ENCODE assay signal across 8 mouse cellular contexts in genomic region chr10:79983670-79984069, GRCm38 (mm10). TPM values are rescaled to one million over a fixed set of nuclear protein-coding genes. Genes with fewer than 3 reads are reported as not detected.
DNase-seq lines count a peak whose midpoint lies in the region; ATAC-seq and TF ChIP-seq lines count a peak whose summit lies in the region.

No protein-coding gene starts in this region.

- TF ChIP-seq POLR2A in embryonic fibroblast, embryonic 13.5 days (IDR thresholded peaks at IDR 0.05; ENCODE audit: low read depth, low read length), result no peak
- no peak; the same call in 1 of the 2 replicates for TF ChIP-seq POLR2A in testis, adult 2 months (IDR thresholded peaks at IDR 0.05; ENCODE audit: control insufficient read depth, low read depth, low read length)

- 2% methylated on average over 20 of the region's 21 CpGs for WGBS in heart, embryonic 14.5 days
- under 1% methylated on average over 17 of the region's 21 CpGs for WGBS in liver, embryonic 16.5 days (ENCODE audit: insufficient replicate concordance)
- WGBS in neural tube, embryonic 12.5 days, result 1% methylated on average over 21 of the region's 21 CpGs

- peak overlapping the region; percentile 28 for H3K27ac ChIP-seq in embryonic fibroblast, embryonic 13.5 days (ENCODE audit: insufficient read depth, low read length)
- peak overlapping the region; percentile 70 to 97 for H3K27ac ChIP-seq in heart, embryonic 14.5 days (replicated peaks in 1 of 2; ENCODE audit: control insufficient read depth in 1 of 2, insufficient read depth in 1 of 2, low read depth in 2 of 2, low read length in 2 of 2)
- peak overlapping the region; percentile 99 for H3K27ac ChIP-seq in liver, embryonic 16.5 days (ENCODE audit: low read length)
- peak overlapping the region; percentile 72 for H3K27ac ChIP-seq in neural tube, embryonic 12.5 days
- H3K27ac ChIP-seq in testis, adult 2 months (ENCODE audit: control insufficient read depth, insufficient read depth, low read depth, low read length), result peak overlapping the region; percentile 70

- ATAC-seq in heart, embryonic 14.5 days (ENCODE audit: insufficient number of reproducible peaks, insufficient read depth, low FRiP score, low read depth), result no peak
- ATAC-seq in liver, embryonic 16.5 days (ENCODE audit: low read depth), result no peak
- ATAC-seq in neural tube, embryonic 12.5 days (ENCODE audit: low FRiP score, low read depth), result peak; percentile 3; the same call in 1 of the 2 replicates

- H3K4me2 ChIP-seq in heart, embryonic 14.5 days (ENCODE audit: low read length), result peak overlapping the region; percentile 95
- peak overlapping the region; percentile 96 for H3K4me2 ChIP-seq in liver, embryonic 16.5 days (ENCODE audit: low read depth, low read length)
- peak overlapping the region; percentile 92 for H3K4me2 ChIP-seq in neural tube, embryonic 12.5 days (replicated peaks)

- peak overlapping the region; percentile 90 for H3K4me3 ChIP-seq in embryonic fibroblast, embryonic 13.5 days (ENCODE audit: insufficient read depth, low read length)
- H3K4me3 ChIP-seq in heart, embryonic 14.5 days (ENCODE audit: control insufficient read depth in 1 of 2, insufficient read depth in 1 of 2, low read depth in 1 of 2, low read length in 2 of 2), result peak overlapping the region; percentile 80 to 81
- H3K4me3 ChIP-seq in liver, embryonic 16.5 days (ENCODE audit: low read depth, low read length), result peak overlapping the region; percentile 87
- peak overlapping the region; percentile 80 for H3K4me3 ChIP-seq in neural tube, embryonic 12.5 days
- H3K4me3 ChIP-seq in testis, adult 2 months (ENCODE audit: control insufficient read depth, low read depth, low read length), result peak overlapping the region; percentile 90

- H3K36me3 ChIP-seq in heart, embryonic 14.5 days (ENCODE audit: control insufficient read depth, insufficient read depth, low read length), result peaks cover 16% of the 10 kb centered on the region
- peaks cover 6% of the 10 kb centered on the region for H3K36me3 ChIP-seq in liver, embryonic 16.5 days (ENCODE audit: control insufficient read depth, insufficient read depth)
- peaks cover 19% of the 10 kb centered on the region for H3K36me3 ChIP-seq in neural tube, embryonic 12.5 days
- H3K36me3 ChIP-seq in testis, adult 2 months (ENCODE audit: control insufficient read depth, insufficient read depth, low read length), result no peaks in the 10 kb centered on the region; the same call in 1 of the 2 replicates

- DNase-seq in 416B (ENCODE audit: low read depth), result peak; percentile 80
- DNase-seq in adrenal gland, postnatal 25 days, result peak; percentile 70
- peak; percentile 87 to 92 for DNase-seq in kidney, postnatal 25 days

- peak overlapping the region; percentile 97 for H3K9ac ChIP-seq in heart, embryonic 14.5 days (ENCODE audit: low read length)
- peak overlapping the region; percentile 92 for H3K9ac ChIP-seq in liver, embryonic 16.5 days (ENCODE audit: low read depth, low read length)
- peak overlapping the region; percentile 83 for H3K9ac ChIP-seq in neural tube, embryonic 12.5 days

- peaks cover 2% of the 10 kb centered on the region; the same call in 1 of the 2 replicates for H3K4me1 ChIP-seq in embryonic fibroblast, embryonic 13.5 days (ENCODE audit: control insufficient read depth, insufficient read depth, low read length)
- peaks cover 31 to 52% of the 10 kb centered on the region in 2 experiments for H3K4me1 ChIP-seq in heart, embryonic 14.5 days (ENCODE audit: control insufficient read depth in 2 of 2, insufficient read depth in 2 of 2, low read length in 2 of 2)
- peaks cover 45% of the 10 kb centered on the region for H3K4me1 ChIP-seq in liver, embryonic 16.5 days (ENCODE audit: control insufficient read depth, low read depth, low read length)
- H3K4me1 ChIP-seq in neural tube, embryonic 12.5 days, result peaks cover 41% of the 10 kb centered on the region
- peaks cover 31% of the 10 kb centered on the region for H3K4me1 ChIP-seq in testis, adult 2 months (ENCODE audit: control insufficient read depth, insufficient read depth, low read length)

- TF ChIP-seq CTCF in embryonic fibroblast, embryonic 13.5 days (IDR thresholded peaks at IDR 0.05; ENCODE audit: borderline replicate concordance, insufficient read depth, low read length), result no peak
- no peak for TF ChIP-seq CTCF in testis, adult 2 months (IDR thresholded peaks at IDR 0.05; ENCODE audit: control insufficient read depth, insufficient read depth, insufficient replicate concordance, low read depth, low read length)

- no peaks in the 10 kb centered on the region for H3K9me3 ChIP-seq in heart, embryonic 14.5 days (ENCODE audit: control insufficient read depth, low read length)
- H3K9me3 ChIP-seq in liver, embryonic 16.5 days (replicated peaks; ENCODE audit: control insufficient read depth, low read length), result peaks cover under 1% of the 10 kb centered on the region; the same call in 1 of the 2 replicates
- H3K9me3 ChIP-seq in neural tube, embryonic 12.5 days, result no peaks in the 10 kb centered on the region

- no peaks in the 10 kb centered on the region for H3K27me3 ChIP-seq in heart, embryonic 14.5 days (ENCODE audit: control insufficient read depth, insufficient read depth, low read length)
- peaks cover 13% of the 10 kb centered on the region for H3K27me3 ChIP-seq in liver, embryonic 16.5 days (ENCODE audit: control insufficient read depth, insufficient read depth, low read depth, low read length)
- H3K27me3 ChIP-seq in neural tube, embryonic 12.5 days (replicated peaks), result peaks cover 17% of the 10 kb centered on the region
- no peaks in the 10 kb centered on the region; the same call in 1 of the 2 replicates for H3K27me3 ChIP-seq in testis, adult 2 months (ENCODE audit: control insufficient read depth, insufficient read depth, low read length)

RNA-seq across cellular contexts. Expression of gene Tmem259, which starts 0.5 kb away (rescaled TPM):
- total RNA-seq in adrenal gland, postnatal 25 days (2021), result 159 and 161 TPM in 2 replicates
- 73.4 and 78.1 TPM in 2 replicates for polyA plus RNA-seq in embryonic fibroblast, embryonic 13.5 days (2011; ENCODE audit: insufficient read length, low read depth, missing spikeins)
- 16.2 and 20.3 TPM in 2 replicates for polyA plus RNA-seq in heart, embryonic 14.5 days (2014; fragmentation: Nextera tagmentation; extraction: Ambion mirVana)
- polyA plus RNA-seq in liver, embryonic 16.5 days (2015; fragmentation: Nextera tagmentation; extraction: Ambion mirVana), result 3.0 and 4.8 TPM in 2 replicates
- polyA plus RNA-seq in neural tube, embryonic 12.5 days (2016; fragmentation: Nextera tagmentation; extraction: Ambion mirVana), result 26.3 and 27.7 TPM in 2 replicates
- 202 and 209 TPM in 2 replicates for polyA plus RNA-seq in testis, adult 2 months (2012; rRNA removed)

RNA-seq across cellular contexts. Expression of gene Cnn2, which starts 4.7 kb away (rescaled TPM):
- total RNA-seq in adrenal gland, postnatal 25 days (2021), result 28.3 and 29.8 TPM in 2 replicates
- polyA plus RNA-seq in embryonic fibroblast, embryonic 13.5 days (2011; ENCODE audit: insufficient read length, low read depth, missing spikeins), result 642 and 721 TPM in 2 replicates
- polyA plus RNA-seq in heart, embryonic 14.5 days (2014; fragmentation: Nextera tagmentation; extraction: Ambion mirVana), result 265 and 275 TPM in 2 replicates
- polyA plus RNA-seq in liver, embryonic 16.5 days (2015; fragmentation: Nextera tagmentation; extraction: Ambion mirVana), result 42.5 and 44.9 TPM in 2 replicates
- 106 and 107 TPM in 2 replicates for polyA plus RNA-seq in neural tube, embryonic 12.5 days (2016; fragmentation: Nextera tagmentation; extraction: Ambion mirVana)
- 4.4 and 6.8 TPM in 2 replicates for polyA plus RNA-seq in testis, adult 2 months (2012; rRNA removed)

RNA-seq across cellular contexts. Expression of gene Abca7, which starts 12.6 kb away (rescaled TPM):
- 24.2 and 29.1 TPM in 2 replicates for total RNA-seq in adrenal gland, postnatal 25 days (2021)
- 3.5 and 4.0 TPM in 2 replicates for polyA plus RNA-seq in embryonic fibroblast, embryonic 13.5 days (2011; ENCODE audit: insufficient read length, low read depth, missing spikeins)
- polyA plus RNA-seq in heart, embryonic 14.5 days (2014; fragmentation: Nextera tagmentation; extraction: Ambion mirVana), result 1.6 and 1.7 TPM in 2 replicates
- 8.6 and 9.0 TPM in 2 replicates for polyA plus RNA-seq in liver, embryonic 16.5 days (2015; fragmentation: Nextera tagmentation; extraction: Ambion mirVana)
- 9.9 and 10.7 TPM in 2 replicates for polyA plus RNA-seq in neural tube, embryonic 12.5 days (2016; fragmentation: Nextera tagmentation; extraction: Ambion mirVana)
- polyA plus RNA-seq in testis, adult 2 months (2012; rRNA removed), result 2.2 and 2.3 TPM in 2 replicates

RNA-seq across cellular contexts. Expression of gene Grin3b, which starts 13.2 kb away (rescaled TPM):
- total RNA-seq in adrenal gland, postnatal 25 days (2021), result 0.12 TPM in 1 of 2 replicates, not detected in the other
- polyA plus RNA-seq in embryonic fibroblast, embryonic 13.5 days (2011; ENCODE audit: insufficient read length, low read depth, missing spikeins), result 0.15 and 0.16 TPM in 2 replicates
- polyA plus RNA-seq in heart, embryonic 14.5 days (2014; fragmentation: Nextera tagmentation; extraction: Ambion mirVana), result 0.09 and 0.18 TPM in 2 replicates
- polyA plus RNA-seq in liver, embryonic 16.5 days (2015; fragmentation: Nextera tagmentation; extraction: Ambion mirVana), result 0.08 TPM in 1 of 2 replicates, not detected in the other
- polyA plus RNA-seq in neural tube, embryonic 12.5 days (2016; fragmentation: Nextera tagmentation; extraction: Ambion mirVana), result 0.24 and 0.40 TPM in 2 replicates
- 17.4 and 18.9 TPM in 2 replicates for polyA plus RNA-seq in testis, adult 2 months (2012; rRNA removed)

RNA-seq across cellular contexts. Expression of gene Wdr18, which starts 23.7 kb away (rescaled TPM):
- total RNA-seq in adrenal gland, postnatal 25 days (2021), result 32.4 and 35.5 TPM in 2 replicates
- polyA plus RNA-seq in embryonic fibroblast, embryonic 13.5 days (2011; ENCODE audit: insufficient read length, low read depth, missing spikeins), result 29.2 and 29.3 TPM in 2 replicates
- 73.2 and 84.4 TPM in 2 replicates for polyA plus RNA-seq in heart, embryonic 14.5 days (2014; fragmentation: Nextera tagmentation; extraction: Ambion mirVana)
- polyA plus RNA-seq in liver, embryonic 16.5 days (2015; fragmentation: Nextera tagmentation; extraction: Ambion mirVana), result 42.2 and 44.7 TPM in 2 replicates
- polyA plus RNA-seq in neural tube, embryonic 12.5 days (2016; fragmentation: Nextera tagmentation; extraction: Ambion mirVana), result 84.5 and 98.3 TPM in 2 replicates
- 33.9 and 36.5 TPM in 2 replicates for polyA plus RNA-seq in testis, adult 2 months (2012; rRNA removed)

Comparison
In these comparisons a context has a peak if more than half of its experiments do, and no peak if none do; other contexts are left out.
1. H3K27ac ChIP-seq: peak in every context shown above with its lines; median percentile 99 in liver, embryonic 16.5 days; 84 in heart, embryonic 14.5 days; 72 in neural tube, embryonic 12.5 days; 70 in testis, adult 2 months; 28 in embryonic fibroblast, embryonic 13.5 days.